In the genomic region with DNA sequence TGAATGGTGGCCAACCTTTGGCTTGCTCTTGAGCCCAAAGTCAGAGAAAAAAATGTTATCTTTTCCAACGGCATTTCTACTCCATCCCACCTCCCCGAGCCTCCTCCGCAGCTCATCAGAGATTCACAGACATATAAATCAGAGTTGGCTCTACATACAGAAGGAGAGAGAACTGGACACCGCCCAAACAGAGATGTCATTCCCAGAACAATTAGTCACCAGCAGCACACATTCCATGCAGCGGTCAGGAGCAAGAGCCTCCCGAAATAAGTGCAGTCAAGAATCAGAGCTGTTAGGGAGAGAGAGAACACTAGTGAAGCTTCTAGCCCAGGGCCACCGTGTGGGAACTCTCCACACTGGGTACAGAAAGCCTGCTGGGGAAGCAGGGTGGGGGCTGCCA, we compare ENCODE assay signal across 9 mouse cellular contexts.
A peak's percentile ranks its signal among the peaks of the same experiment; 100 is the strongest.
DNase-seq lines count a peak whose midpoint lies in the region; ATAC-seq lines count a peak whose summit lies in the region.
"Had no signal": no experiment of that assay in that cellular context is flagged by ENCODE, and none has a peak within 500 bp of the region (broad histone marks: within the 10 kb centered on the region; RNA-seq: fewer than 3 reads in every experiment).

No protein-coding gene starts in this region.

- no peaks in the 10 kb centered on the region for H3K27me3 ChIP-seq in heart, embryonic 16.5 days (ENCODE audit: control insufficient read depth, insufficient read depth, low read length)
- H3K27me3 ChIP-seq in limb, embryonic 10.5 days (ENCODE audit: low read depth, poor library complexity, severe bottlenecking), result no peaks in the 10 kb centered on the region

- H3K36me3 ChIP-seq in heart, embryonic 16.5 days (ENCODE audit: control insufficient read depth, insufficient read depth), result no peaks in the 10 kb centered on the region
- no peaks in the 10 kb centered on the region for H3K36me3 ChIP-seq in limb, embryonic 10.5 days

- H3K4me1 ChIP-seq in heart, embryonic 16.5 days (ENCODE audit: control insufficient read depth, insufficient read depth, low read length), result peaks cover 14% of the 10 kb centered on the region
- peaks cover 6% of the 10 kb centered on the region; the same call in 1 of the 2 replicates for H3K4me1 ChIP-seq in limb, embryonic 10.5 days

- H3K4me2 ChIP-seq in heart, embryonic 16.5 days (ENCODE audit: low read depth, low read length), result peak overlapping the region; percentile 34; the same call in 1 of the 2 replicates

- H3K27ac ChIP-seq in heart, embryonic 16.5 days (ENCODE audit: low read length), result no peak overlapping the region
- no peak overlapping the region for H3K27ac ChIP-seq in limb, embryonic 10.5 days

- H3K9me3 ChIP-seq in heart, embryonic 16.5 days (replicated peaks; ENCODE audit: control insufficient read depth, low read length), result no peaks in the 10 kb centered on the region
- H3K9me3 ChIP-seq in limb, embryonic 10.5 days (replicated peaks), result no peaks in the 10 kb centered on the region

- 31% methylated on average over 7 of the region's 7 CpGs for WGBS in heart, embryonic 16.5 days
- WGBS in limb, embryonic 10.5 days, result 80% methylated on average over 7 of the region's 7 CpGs

- DNase-seq in frontal cortex, postnatal 25 days (ENCODE audit: low spot score in 2 of 2), result no peak
- DNase-seq in right cerebral cortex, adult 18-20 months, result peak; percentile 83
- no peak for DNase-seq in right cerebral cortex, postnatal 4 days
- DNase-seq in right cerebral cortex, postnatal 36 days (ENCODE audit: low spot score in 2 of 2), result peak; percentile 59 to 77
- no peak for DNase-seq in thymus, postnatal 10 days (ENCODE audit: low spot score in 2 of 2)
- no peak for DNase-seq in limb, embryonic 10.5 days (ENCODE audit: low spot score)

- no peak overlapping the region for H3K4me3 ChIP-seq in heart, embryonic 16.5 days (ENCODE audit: low read length)
- H3K4me3 ChIP-seq in limb, embryonic 10.5 days, result no peak overlapping the region

- peak; percentile 92 for ATAC-seq in frontal cortex, adult (ENCODE audit: low TSS enrichment)
- peak; percentile 49 for ATAC-seq in heart, embryonic 16.5 days (replicated peaks; ENCODE audit: extremely low read depth, insufficient read depth, low FRiP score)
- ATAC-seq: activated CD4-positive, CD25-positive, alpha-beta regulatory T cell, adult 4 months had no signal

- H3K9ac ChIP-seq in heart, embryonic 16.5 days (ENCODE audit: low read length), result no peak overlapping the region

Comparison
In these comparisons a context has a peak if more than half of its experiments do, and no peak if none do; other contexts are left out.
1. DNase-seq: peak in right cerebral cortex, adult 18-20 months (single experiment) and right cerebral cortex, postnatal 36 days (2 of 2); none in frontal cortex, postnatal 25 days (0 of 2), right cerebral cortex, postnatal 4 days (single experiment), thymus, postnatal 10 days (0 of 2) and limb, embryonic 10.5 days (single experiment).